Mouse (Mus musculus) left cerebral cortex, postnatal 25 days (tissue): ENCODE measurements at regions not wholly inside any gene's neighbourhood (a gene's known extent, or its start where the extent isn't known, plus 50 kb on each side); places are given as distances from the start of the nearest gene placed in this dataset.
A peak's percentile ranks its signal among the peaks of the same experiment; 100 is the strongest.

Experiments
- DNase-seq, 2 experiments: peaks; one replicate each; pipeline ENCODE4 v3.0.0; 2022; ENCODE audit warnings: low spot score in 2 of 2, mixed read lengths in 1 of 2
- intact Hi-C: fragments of 180-260 bp; cut with DNase I; formaldehyde crosslinking; loops from one replicate; pipeline ENCODE4 v1.15.1; 2025

GRCm38 (mm10) chr7:76121242-76121844, 108.3 kb upstream of the Agbl1 start:
- DNase-seq = no peak
- intact Hi-C loops = no loop called here

- intact Hi-C loops = loop anchor here (5.0 kb wide), 1 partner anchor 75 kb away; no protein-coding TSS in a partner anchor
- DNase-seq = peak; percentile 56 to 86
Measured at GRCm38 (mm10) chr7:76127641-76128111, 102.0 kb upstream of the Agbl1 start.

GRCm38 (mm10) chr7:76142455-76142854, 87.2 kb upstream of the Agbl1 start:
- DNase-seq = peak in 1 of 2 experiments; percentile 5
- intact Hi-C loops = no loop called here

DNA sequence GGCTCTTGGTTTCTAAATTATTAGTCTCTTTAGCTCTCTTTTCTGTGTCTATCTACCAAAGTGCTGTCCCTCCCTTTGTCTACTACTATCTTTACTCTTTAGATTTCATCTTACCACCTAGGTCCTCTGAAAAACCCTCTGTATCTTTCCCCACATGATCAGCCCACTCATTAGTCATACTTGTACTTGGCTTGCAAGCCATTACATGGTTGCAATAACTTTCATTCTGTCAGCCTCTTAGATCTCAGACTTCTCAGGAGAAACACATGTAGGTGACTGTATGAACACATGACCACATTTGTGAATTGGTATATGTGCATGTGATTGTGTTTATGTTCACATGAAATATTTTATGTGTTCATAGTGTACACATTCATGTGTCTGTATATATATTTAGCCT, 83.3 kb upstream of the Agbl1 start:
- intact Hi-C loops = no loop called here
- DNase-seq = no peak

DNA sequence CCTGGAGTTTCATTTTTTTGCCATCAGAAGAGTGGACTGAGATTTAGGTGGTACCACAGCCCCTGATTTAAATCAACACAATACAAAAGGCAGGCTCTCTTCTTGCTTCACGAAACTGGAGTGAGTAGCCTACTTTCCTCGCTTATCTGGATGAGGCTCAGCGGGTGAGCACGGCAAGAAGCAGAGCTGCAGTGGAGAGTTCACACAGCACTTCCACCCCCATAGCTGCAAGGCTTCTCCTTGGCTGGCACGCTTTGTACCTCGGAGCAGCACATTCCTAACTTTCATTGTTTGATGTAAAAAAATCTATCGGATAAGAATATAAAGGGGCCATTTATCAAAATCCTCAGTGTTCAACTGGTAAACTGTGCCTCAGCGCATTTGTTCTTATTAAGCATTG, 72.8 kb upstream of the Agbl1 start:
- peak in 1 of 2 experiments; percentile 5 for DNase-seq
- intact Hi-C loops = no loop called here

- intact Hi-C loops = no loop called here
- no peak for DNase-seq
Measured at GRCm38 (mm10) chr7:76164191-76164590, 65.5 kb upstream of the Agbl1 start.

GRCm38 (mm10) chr7:76164735-76165630, 64.7 kb upstream of the Agbl1 start:
- no peak for DNase-seq
- intact Hi-C loops = no loop called here

- intact Hi-C loops = loop anchor here (10.0 kb wide), 1 partner anchor 64 kb away; no protein-coding TSS in a partner anchor
- DNase-seq = no peak
Measured at GRCm38 (mm10) chr7:76170481-76170880, 59.2 kb upstream of the Agbl1 start.

GRCm38 (mm10) chr7:76176235-76176634, 53.5 kb upstream of the Agbl1 start:
- intact Hi-C loops = loop anchor here (10.0 kb wide), 1 partner anchor 59 kb away; no protein-coding TSS in a partner anchor
- no peak for DNase-seq

GRCm38 (mm10) chr7:76177420-76177819, 52.3 kb upstream of the Agbl1 start:
- no peak for DNase-seq
- intact Hi-C loops = loop anchor here (10.0 kb wide), 1 partner anchor 57 kb away; no protein-coding TSS in a partner anchor
